Mouse (Mus musculus) gastrocnemius, adult 2 months (tissue): ENCODE measurements around the gene Lrwd1. TPM values are rescaled to one million over a fixed set of nuclear protein-coding genes. Genes with fewer than 3 reads are reported as not detected.
"Not testable (repeated sequence)": the region's sequence is repeated elsewhere in the genome, so short reads cannot be mapped to it uniquely, and the experiment has no call there.

Experiments
- DNase-seq: peaks from one replicate; pipeline ENCODE4 v3.0.0; 2022
- H3K27ac ChIP-seq: fragments of 200-600 bp; 2 replicates; pipeline ENCODE4 v1.8.1; 2022; ENCODE audit warnings: mild to moderate bottlenecking
- H3K4me3 ChIP-seq: fragments of 200-600 bp; 2 replicates; pipeline ENCODE4 v1.8.1; 2022; ENCODE audit warnings: mild to moderate bottlenecking, moderate library complexity
- CTCF ChIP-seq: fragments of 200-600 bp; IDR thresholded peaks from 2 replicates; pipeline ENCODE4 v1.8.1; 2022; ENCODE audit warnings: antibody characterized with exemption, mild to moderate bottlenecking, moderate library complexity
- intact Hi-C: fragments of 180-260 bp; cut with DNase I; formaldehyde crosslinking; loops from one replicate; pipeline ENCODE4 v1.15.1; 2025
- total RNA-seq, 2 experiments: library from RNA; stranded (reverse); gene quantifications; 2 replicates each; pipeline ENCODE4 v1.2.3; 2021

Gene Lrwd1
- total RNA-seq, 2 experiments from 2014 or later = 4.6 to 5.5 TPM

DNA sequence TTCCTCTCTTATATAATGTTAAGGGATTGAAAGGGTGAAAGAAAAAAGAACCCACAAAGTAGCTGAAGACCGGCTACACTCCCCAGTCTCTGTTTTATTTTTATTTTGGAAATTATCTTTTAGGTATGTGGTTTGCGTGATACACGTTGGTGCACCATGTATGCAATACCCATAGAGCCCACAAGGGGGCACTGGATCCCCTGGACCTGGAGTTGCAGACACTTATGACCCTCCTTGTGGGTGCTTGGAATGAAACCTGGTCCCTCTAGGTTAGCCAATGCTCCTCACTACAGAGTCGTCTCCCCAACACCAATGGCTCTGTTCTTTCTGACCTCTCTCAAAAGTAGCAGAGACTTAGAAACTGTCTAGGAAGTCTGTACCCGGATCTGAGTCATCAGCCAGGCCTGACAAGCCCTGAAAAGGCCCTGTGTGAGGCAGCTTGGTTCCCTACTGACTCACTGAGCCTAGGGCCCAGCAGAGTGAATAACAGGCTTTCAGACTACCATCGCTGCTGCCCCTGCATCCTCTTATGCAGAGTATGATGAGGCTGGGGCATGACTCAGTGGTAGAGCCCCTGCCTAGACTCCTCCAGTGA lies 7.4 kb upstream of the Lrwd1 start:
- no peak overlapping the region for H3K4me3 ChIP-seq
- H3K27ac ChIP-seq = no peak overlapping the region
- peak; percentile 54 for TF ChIP-seq CTCF
- DNase-seq = no peak
- intact Hi-C loops = no loop called here

DNA sequence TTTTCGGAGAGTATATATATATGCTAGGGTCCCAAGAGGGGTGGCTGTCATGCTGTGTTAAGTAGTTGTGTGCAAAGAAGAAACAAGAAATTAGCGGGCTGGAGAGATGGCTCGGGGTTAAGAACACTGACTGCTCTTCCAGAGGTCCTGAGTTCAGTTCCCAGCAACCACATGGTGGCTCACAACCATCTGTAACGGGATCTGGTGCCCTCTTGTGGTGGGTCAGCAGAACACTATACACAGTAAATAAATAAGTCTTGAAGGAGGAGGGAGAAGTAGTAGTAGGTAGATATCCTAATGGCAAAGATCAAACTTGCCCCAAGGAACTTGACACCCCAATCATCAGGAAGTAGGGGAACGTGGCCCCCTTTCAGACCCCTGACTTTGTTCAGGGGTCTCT lies 6.9 kb upstream of the Lrwd1 start:
- H3K27ac ChIP-seq = no peak overlapping the region
- no peak for DNase-seq
- intact Hi-C loops = no loop called here

DNA sequence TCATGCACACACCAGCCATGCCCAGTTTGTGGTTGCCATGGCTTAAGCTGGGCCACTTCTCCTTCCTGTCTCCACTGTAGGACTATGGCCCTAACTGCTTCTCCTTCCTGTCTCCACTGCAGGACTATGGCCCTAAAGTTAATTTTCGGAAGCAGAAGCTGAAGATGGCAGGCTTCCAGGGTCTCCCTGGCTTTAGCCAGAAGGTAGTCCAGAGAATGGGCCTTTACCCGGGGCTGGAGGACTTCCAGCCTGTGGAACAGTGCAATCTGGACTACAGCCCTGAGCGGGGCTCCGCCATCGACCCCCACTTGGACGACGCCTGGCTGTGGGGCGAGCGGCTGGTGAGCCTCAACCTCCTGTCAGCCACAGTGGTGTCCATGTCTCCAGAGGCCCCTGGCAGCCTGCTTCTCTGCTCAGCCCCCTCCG lies 4.2 kb upstream of the Lrwd1 start:
- Histone ChIP-seq H3K27ac (no peak overlapping the region), H3K4me3 (no peak overlapping the region)
- TF ChIP-seq CTCF = no peak
- DNase-seq = no peak
- intact Hi-C loops = no loop called here

More for the DNA sequence above, 6.9 kb upstream of the Lrwd1 start:
- no peak overlapping the region for H3K4me3 ChIP-seq
- no peak for TF ChIP-seq CTCF

DNA sequence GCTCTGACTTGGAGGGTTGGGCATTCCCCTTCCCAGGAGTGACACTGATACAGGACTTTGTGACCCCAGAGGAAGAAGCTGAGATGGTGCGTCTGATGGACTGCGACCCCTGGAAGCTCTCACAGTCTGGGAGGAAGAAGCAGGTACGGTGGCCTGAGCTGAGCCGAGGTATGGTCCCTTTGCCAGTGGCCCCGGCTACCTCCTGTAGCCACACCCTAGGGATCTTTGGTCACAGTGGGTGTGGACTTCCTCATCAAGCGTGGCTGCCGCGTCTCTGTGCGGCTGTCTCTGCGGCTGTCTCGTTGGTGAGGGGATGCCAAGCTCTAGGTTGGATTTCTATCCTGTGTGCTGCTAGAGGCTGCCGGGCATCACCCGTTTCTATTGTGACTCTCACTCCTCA lies 3.5 kb upstream of the Lrwd1 start:
- no peak overlapping the region for H3K4me3 ChIP-seq
- intact Hi-C loops = loop anchor here (10.0 kb wide), 1 partner anchor 115 kb away; no protein-coding TSS in a partner anchor
- no peak for DNase-seq
- H3K27ac ChIP-seq = no peak overlapping the region
- no peak for TF ChIP-seq CTCF

DNA sequence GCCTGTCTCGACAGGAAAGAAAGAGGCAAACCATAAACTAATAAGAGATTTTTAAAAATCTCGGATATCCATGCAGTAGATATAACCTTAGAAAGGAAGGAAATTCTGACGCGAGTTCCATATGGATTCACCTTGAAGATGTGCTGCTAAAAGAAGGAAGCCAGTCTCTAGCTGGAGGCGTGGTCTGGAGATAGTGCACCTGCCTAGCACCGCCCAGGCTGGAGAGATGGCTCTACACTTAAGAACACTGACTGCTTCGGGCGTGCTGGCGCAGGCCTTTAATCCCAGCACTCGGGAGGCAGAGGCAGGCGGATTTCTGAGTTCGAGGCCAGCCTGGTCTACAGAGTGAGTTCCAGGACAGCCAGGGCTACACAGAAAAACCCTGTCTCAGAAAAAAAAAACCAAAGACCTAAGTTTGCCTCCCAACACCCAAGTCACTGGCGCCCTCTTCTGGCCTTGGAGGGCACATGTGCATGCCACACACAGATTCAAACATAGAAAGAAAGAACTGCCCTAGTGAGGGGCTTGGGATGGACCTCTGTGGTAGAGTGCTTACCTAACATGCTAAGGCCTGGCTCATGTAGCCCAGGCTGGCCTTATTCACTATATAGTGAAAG lies 1.9 kb upstream of the Lrwd1 start:
- DNase-seq = peak; percentile 59
- intact Hi-C loops = loop anchor here (10.0 kb wide), 1 partner anchor 117 kb away; no protein-coding TSS in a partner anchor
- Histone ChIP-seq H3K4me3 (no peak overlapping the region), H3K27ac (no peak overlapping the region)
- peak; percentile 72 for TF ChIP-seq CTCF

DNA sequence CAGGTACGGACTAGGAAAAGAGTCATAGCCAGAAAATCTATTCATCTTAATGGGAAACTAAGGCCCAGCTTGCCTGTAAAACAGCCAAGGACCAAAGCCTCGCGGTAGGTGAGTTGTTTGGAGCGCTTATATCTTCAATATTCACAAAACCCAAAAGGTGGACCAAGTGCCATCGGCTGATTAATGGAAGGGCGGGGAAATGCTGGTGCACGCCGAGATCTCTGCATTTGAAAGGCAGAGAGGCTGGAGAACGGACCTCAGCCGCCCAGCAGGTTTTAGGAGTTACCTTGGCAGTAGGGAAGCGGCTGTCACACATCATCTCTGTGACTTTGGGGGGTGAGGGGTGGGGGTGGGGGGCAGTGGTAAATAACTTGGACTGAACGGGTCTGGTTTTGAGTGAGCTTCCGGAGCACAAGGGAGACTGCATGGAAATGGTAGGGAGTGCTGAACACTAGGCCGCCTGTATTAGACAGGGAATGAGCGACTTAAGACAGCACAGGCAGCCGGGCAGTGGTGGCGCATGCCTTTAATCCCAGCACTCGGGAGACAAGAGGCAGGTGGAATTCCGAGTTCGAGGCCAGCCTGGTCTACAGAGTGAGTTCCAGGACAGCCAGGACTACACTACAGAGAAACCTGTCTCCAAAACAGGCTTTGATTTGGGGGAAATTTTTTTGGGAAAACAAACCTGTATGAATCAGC lies 567 bp upstream of the Lrwd1 start:
- TF ChIP-seq CTCF = no peak
- intact Hi-C loops = loop anchor here (1.0 to 10.0 kb wide), 2 partner anchors 50 to 118 kb away; no protein-coding TSS in a partner anchor
- Histone ChIP-seq H3K4me3 (peak overlapping the region; percentile 87), H3K27ac (peak overlapping the region; percentile 91)
- no peak for DNase-seq

DNA sequence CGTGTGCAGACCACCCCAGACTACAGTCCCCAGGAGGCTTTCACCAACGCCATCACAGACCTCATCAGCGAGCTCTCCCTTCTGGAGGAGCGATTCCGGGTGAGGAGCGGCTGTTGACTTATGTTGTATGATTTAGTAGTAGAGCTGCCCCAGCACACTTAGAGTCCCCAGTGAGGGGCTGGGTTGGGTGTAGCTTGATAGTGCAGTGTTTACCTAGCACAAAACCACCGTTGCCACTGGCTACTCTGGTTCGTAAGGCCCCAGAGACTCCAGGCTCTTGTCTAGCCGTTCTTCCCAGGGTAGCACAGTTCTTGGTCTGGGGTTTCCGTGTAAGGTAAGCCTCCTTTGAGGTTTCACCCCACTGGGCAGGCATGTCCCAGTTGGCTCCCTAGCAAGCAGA lies 13.7 kb downstream of the Lrwd1 start:
- intact Hi-C loops = no loop called here
- no peak overlapping the region for H3K27ac ChIP-seq
- no peak for DNase-seq
- no peak for TF ChIP-seq CTCF
- no peak overlapping the region for H3K4me3 ChIP-seq

DNA sequence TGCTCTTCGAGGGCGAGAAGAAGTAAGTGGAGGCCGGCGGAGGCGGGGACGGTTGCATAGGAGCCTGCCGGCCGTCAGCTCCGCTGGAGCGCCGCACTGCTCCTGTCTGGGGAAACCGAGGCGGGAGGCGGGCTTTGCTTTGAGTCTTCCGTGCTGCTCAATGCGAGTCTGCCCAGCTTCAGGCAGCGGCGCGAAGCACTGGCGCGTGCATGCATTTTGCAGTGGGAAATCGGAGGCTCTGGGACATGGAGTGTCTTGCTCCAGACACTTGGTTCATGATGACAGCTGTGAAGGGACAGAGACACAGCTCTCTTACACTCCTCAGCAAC lies 19.1 kb downstream of the Lrwd1 start:
- H3K4me3 ChIP-seq = peak overlapping the region; percentile 100
- no peak for DNase-seq
- TF ChIP-seq CTCF = no peak
- intact Hi-C loops = no loop called here
- peak overlapping the region; percentile 92 for H3K27ac ChIP-seq

DNA sequence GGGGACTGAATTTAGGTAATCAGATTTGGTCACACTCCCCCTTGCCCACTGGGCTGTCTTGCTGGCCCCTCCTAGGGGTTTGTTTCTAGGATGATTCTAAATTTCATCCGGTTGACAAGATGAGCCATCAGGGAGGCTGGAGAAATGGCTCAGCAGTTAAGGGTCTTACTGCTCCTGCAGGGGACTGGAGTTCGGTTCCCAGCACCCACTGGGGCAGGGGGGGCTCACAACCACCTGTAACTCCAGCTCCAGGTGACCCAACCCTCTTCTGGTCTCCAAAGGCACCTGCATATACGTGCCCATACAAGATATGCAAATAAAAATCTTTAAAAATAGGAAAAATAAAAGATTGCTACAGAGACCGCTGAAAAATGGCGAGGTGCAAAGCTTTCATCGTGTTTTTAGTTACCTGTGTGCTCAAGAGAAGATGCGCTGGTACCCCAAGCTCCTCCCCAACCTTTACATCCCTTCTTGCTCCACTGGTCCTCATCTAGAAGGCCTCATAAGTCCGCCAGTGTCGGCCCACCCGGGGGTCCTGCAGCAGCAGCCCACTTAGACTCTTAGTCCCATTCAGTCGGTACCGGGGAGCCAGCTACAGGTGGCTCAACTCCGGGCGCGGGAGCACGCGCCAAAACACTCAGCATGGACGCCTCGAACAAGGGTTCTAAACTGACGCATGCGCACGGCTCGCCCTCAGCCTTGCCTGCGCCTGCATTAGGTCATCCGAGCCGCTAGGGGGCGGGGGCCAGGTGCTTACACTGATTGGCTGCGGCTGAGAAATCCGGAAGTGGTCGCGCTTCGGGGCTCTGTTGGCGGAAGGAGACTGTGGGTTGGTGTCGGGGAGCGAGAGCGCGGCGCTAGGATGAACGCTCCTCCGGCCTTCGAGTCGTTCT lies 19.7 kb downstream of the Lrwd1 start, which contains the start of gene Polr2j:
TSS of gene Polr2j (plus strand) at position 741 of the 893 bp plus-strand sequence.
- peak; percentile 97 for DNase-seq
- peak within 1 kb of the TSS; percentile 92 for H3K27ac ChIP-seq
- peak; percentile 99; the same call in 1 of the 2 replicates for TF ChIP-seq CTCF
- intact Hi-C loops = no loop called here
- H3K4me3 ChIP-seq = peak within 1 kb of the TSS; percentile 100

DNA sequence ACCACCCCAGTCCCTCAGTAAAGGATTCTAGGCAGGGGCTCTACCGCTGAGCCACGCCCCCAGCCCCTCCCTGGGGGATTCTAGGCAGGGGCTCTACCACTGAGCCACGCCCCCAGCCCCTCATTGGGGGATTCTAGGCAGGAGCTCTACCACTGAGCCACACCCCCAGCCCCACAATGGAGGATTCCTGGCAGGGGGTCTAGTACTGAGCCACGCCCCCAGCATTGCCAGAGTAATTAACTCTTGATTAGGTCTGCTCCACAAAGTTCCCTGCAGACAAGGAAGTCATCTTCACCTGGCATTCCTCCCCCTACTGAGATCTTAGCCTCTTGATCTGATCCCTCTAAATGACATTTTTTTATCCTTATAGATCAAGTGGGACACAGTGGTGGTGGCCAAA lies 22.3 kb downstream of the Lrwd1 start:
- H3K27ac ChIP-seq, intact Hi-C loops, DNase-seq, H3K4me3 ChIP-seq: not testable (repeated sequence)

DNA sequence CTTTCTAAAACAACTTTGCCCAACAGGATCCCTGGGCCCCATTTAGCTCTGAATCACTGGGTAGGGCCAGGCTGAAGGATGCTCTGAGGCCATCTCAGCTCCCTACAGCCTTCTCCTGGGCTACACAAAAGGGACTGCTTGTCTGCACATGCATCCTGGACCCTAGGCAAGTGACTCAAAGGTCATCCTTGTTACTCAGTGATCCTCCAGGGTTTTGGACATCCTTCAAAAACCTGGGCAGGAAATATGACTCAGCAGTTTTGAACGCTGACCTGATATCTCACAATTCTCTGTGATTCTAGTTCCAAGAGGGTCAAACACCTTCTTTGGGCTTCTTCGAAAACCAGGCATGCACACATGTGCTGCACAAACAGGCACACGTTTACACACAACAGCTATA lies 26.8 kb downstream of the Lrwd1 start:
- Histone ChIP-seq H3K27ac (no peak overlapping the region), H3K4me3 (no peak overlapping the region)
- no peak for DNase-seq
- intact Hi-C loops = no loop called here
- no peak for TF ChIP-seq CTCF

DNA sequence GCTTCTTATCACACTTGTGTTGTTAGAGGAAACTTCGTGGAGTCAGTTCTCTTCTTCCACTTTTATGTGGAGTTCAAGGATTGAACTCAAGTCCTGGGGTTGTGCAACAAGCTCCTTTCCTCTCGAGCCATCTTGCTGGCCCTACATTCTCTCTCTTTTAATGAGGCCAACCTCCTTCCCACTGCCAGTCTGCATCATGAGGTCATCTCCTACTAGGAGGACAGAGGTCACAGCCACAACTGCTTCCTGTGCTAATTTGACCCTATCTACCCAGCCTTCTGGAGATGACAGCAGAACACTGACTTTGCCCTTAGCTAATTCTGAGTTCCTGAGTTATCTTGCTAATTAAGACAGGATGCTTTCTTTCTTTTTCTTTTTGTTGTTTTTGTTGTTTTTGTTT lies 27.4 kb downstream of the Lrwd1 start:
- DNase-seq = no peak
- Histone ChIP-seq H3K27ac (no peak overlapping the region), H3K4me3 (no peak overlapping the region)
- intact Hi-C loops = no loop called here
- no peak for TF ChIP-seq CTCF
